Mouse (Mus musculus): ENCODE measurements at regions not wholly inside any gene's neighbourhood (a gene's known extent, or its start where the extent isn't known, plus 50 kb on each side); places are given as distances from the start of the nearest gene placed in this dataset.

DNA sequence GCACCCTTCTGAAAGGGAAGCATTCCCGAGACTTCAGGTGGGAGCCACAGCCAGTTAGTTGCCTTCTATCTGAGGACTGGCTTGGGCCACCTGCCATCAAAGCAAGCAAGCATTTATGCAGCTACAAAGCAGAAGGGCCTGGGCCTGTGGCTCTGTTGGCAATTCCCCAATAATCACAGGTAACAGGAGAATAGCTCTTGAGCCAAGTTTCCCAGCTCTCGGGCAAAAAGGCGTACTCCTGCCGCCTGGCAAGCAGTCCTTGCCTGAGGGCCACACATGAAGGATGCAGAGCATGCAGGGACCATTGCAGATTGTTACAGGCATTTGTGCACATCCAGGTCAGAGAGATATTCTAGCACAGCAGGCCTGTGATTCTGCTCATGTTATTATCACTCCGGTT lies 53.2 kb upstream of the Unc5a start:
- DNase-seq (ENCODE audit: low spot score in 2 of 2) = no peak

Measured in right cerebral cortex, adult 2 months (tissue).